Mouse (Mus musculus) megakaryocyte-erythroid progenitor cell, adult 5 weeks (primary cell): ENCODE measurements around the gene Gal3st2b. TPM values are rescaled to one million over a fixed set of nuclear protein-coding genes. Genes with fewer than 3 reads are reported as not detected.

Experiments used
- polyA plus RNA-seq: library from polyadenylated mRNA; stranded (reverse); fragments of >175 nt; gene quantifications from 2 replicates; pipeline ENCODE4 v1.2.3, GENCODE M21; 2012

The Gal3st2b gene
- polyA plus RNA-seq: not detected in 2 replicates

GRCm38 (mm10) chr1:93918011-93918410 lies at the start of gene Gal3st2b:
Gene Gal3st2b (plus strand): TSS chr1:93918311.

GRCm38 (mm10) chr1:93990209-93990608 lies 72.1 kb downstream of the Gal3st2b start, which contains the start of gene Gal3st2c:
Gene Gal3st2c (plus strand): TSS chr1:93990509.

Other genes starting within 250 kb of the Gal3st2b start
- gene Bok, start 232.7 kb upstream of the Gal3st2b start, polyA plus RNA-seq: 1.6 and 2.7 TPM in 2 replicates
- 5.5 and 6.0 TPM in 2 replicates for gene Atg4b, start 166.8 kb upstream of the Gal3st2b start, polyA plus RNA-seq
- gene Thap4, start 163.4 kb upstream of the Gal3st2b start, polyA plus RNA-seq: 62.1 and 66.7 TPM in 2 replicates
- gene Dtymk, start 116.4 kb upstream of the Gal3st2b start, polyA plus RNA-seq: 78.9 and 90.3 TPM in 2 replicates
- 1.8 TPM in 2 replicates for gene Ing5, start 114.3 kb upstream of the Gal3st2b start, polyA plus RNA-seq
- gene D2hgdh, start 93.4 kb upstream of the Gal3st2b start, polyA plus RNA-seq: 3.7 and 4.3 TPM in 2 replicates
- not detected in 2 replicates for gene Gal3st2, start 57.0 kb upstream of the Gal3st2b start, polyA plus RNA-seq
- 0.01 TPM in 2 replicates for gene Gal3st2c, start 72.2 kb downstream of the Gal3st2b start, polyA plus RNA-seq
- not detected in 2 replicates for gene Neu4, start 102.1 kb downstream of the Gal3st2b start, polyA plus RNA-seq
- 0.14 and 0.21 TPM in 2 replicates for gene Pdcd1, start 134.2 kb downstream of the Gal3st2b start, polyA plus RNA-seq